Mouse (Mus musculus) hindbrain, embryonic 16.5 days (tissue): ENCODE measurements at regions not wholly inside any gene's neighbourhood (a gene's known extent, or its start where the extent isn't known, plus 50 kb on each side); places are given as distances from the start of the nearest gene placed in this dataset.

Source experiments
- ATAC-seq: fragments of 200-750 bp; cut with Nextera tagmentation; 2 replicates; pipeline ENCODE4 v1.8.0; 2017; ENCODE audit warnings: moderate TSS enrichment, moderate library complexity
- H3K27ac ChIP-seq: fragments of 300-500 bp; sonication (generic); 2 replicates; pipeline ENCODE4 v1.5.1; 2014; ENCODE audit warnings: low read depth, mild to moderate bottlenecking, control low read depth, low read length, moderate library complexity
- H3K27me3 ChIP-seq: fragments of 300-500 bp; sonication (generic); replicated peaks from 2 replicates; pipeline ENCODE4 v1.6.1; 2014; ENCODE audit warnings: low read length; ENCODE audit not compliant: control insufficient read depth, insufficient read depth
- H3K36me3 ChIP-seq: fragments of 300-500 bp; sonication (generic); 2 replicates; pipeline ENCODE4 v1.6.1; 2014; ENCODE audit warnings: mild to moderate bottlenecking, low read length, moderate library complexity, mixed read lengths; ENCODE audit not compliant: control insufficient read depth, insufficient read depth
- H3K4me1 ChIP-seq: fragments of 300-500 bp; sonication (generic); 2 replicates; pipeline ENCODE4 v1.6.1; 2014; ENCODE audit warnings: low read depth, low read length; ENCODE audit not compliant: control insufficient read depth, insufficient read depth
- H3K4me2 ChIP-seq: fragments of 300-500 bp; sonication (generic); 2 replicates; pipeline ENCODE4 v1.6.1; 2014; ENCODE audit warnings: mild to moderate bottlenecking, low read length, control low read depth, moderate library complexity
- H3K4me3 ChIP-seq: fragments of 300-500 bp; sonication (generic); 2 replicates; pipeline ENCODE4 v1.5.1; 2014; ENCODE audit warnings: mild to moderate bottlenecking, low read length, control low read depth, moderate library complexity
- H3K9ac ChIP-seq: fragments of 300-500 bp; sonication (generic); 2 replicates; pipeline ENCODE4 v1.6.1; 2014; ENCODE audit warnings: low read depth, mild to moderate bottlenecking, control low read depth, low read length, moderate library complexity
- H3K9me3 ChIP-seq: fragments of 300-500 bp; sonication (generic); 2 replicates; pipeline ENCODE4 v1.6.1; 2014; ENCODE audit warnings: mild to moderate bottlenecking, low read length, moderate library complexity; ENCODE audit not compliant: control insufficient read depth
- WGBS: fragments of 180-500 bp; shearing (Covaris S2); extraction: QIAGEN DNeasy Blood & Tissue Kit; methylation state at CpG from one replicate; pipeline ENCODE4 v1.1.7; 2014; 5-methylcytosine and 5-hydroxymethylcytosine counted together

DNA sequence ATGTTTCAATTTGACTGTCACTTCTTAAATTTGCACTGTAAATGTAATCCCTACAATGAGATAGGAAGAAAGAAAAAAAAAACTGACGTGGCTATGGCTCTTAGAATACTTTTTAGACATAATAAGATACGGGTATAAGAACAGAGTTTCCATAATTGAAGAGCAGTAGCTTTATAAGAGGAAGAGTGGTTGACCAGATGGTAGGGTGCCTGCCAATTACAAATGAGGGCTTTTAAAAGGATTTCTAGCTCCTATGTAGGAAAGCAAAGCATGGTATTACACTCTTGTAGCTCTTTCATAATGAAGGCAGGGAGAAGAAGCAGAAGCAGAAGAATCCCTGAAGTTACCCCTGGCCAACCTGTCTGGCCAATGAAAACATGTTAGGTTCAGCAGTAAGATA lies 239.7 kb upstream of the Car10 start:
- Histone ChIP-seq H3K9ac (no peak overlapping the region), H3K4me2 (no peak overlapping the region), H3K27ac (no peak overlapping the region), H3K36me3 (no peaks in the 10 kb centered on the region), H3K4me3 (no peak overlapping the region), H3K27me3 (no peaks in the 10 kb centered on the region), H3K4me1 (no peaks in the 10 kb centered on the region), H3K9me3 (no peaks in the 10 kb centered on the region)
- 83% methylated on average over 2 of the region's 2 CpGs for WGBS
- ATAC-seq = no peak

DNA sequence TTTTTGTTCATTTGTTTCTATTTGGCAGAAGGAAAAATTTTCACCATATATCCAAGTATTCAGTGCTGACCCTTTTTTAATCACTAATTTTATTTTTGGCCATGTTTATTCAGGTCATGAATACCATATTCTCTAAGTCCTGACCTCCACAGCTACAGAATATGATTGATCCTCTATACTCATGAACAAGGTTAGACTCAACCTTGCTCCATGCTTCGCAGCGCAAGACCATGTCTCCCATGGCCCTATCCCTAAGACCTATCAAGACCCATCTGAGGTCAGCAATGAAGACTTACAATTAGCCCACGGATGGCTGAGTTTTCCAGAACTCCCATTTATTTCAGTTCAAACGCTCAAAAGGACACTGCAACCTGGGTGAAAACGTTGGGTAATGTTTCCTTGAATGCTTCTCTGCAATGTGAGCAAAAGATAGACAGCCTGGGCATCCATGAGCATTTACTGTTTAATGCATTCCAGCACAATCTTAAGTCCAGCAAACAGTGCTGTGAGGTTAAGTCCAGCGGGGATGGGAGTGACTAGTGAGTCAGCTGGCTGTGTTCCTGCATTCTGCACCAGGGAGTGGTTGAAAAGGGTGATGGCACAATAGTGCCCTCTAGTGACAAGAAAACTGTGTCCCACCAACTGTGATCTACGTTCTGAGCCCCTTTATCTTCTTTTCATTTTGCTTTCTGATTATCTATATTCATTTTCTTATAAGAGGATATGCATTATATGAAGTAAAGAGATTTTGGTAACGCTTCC lies 208.0 kb upstream of the Car10 start:
- WGBS = 52% methylated on average over 8 of the region's 8 CpGs
- no peak for ATAC-seq
- Histone ChIP-seq H3K4me3 (no peak overlapping the region), H3K27me3 (no peaks in the 10 kb centered on the region), H3K36me3 (no peaks in the 10 kb centered on the region), H3K27ac (no peak overlapping the region), H3K9ac (no peak overlapping the region), H3K4me1 (no peaks in the 10 kb centered on the region), H3K4me2 (no peak overlapping the region), H3K9me3 (no peaks in the 10 kb centered on the region)

DNA sequence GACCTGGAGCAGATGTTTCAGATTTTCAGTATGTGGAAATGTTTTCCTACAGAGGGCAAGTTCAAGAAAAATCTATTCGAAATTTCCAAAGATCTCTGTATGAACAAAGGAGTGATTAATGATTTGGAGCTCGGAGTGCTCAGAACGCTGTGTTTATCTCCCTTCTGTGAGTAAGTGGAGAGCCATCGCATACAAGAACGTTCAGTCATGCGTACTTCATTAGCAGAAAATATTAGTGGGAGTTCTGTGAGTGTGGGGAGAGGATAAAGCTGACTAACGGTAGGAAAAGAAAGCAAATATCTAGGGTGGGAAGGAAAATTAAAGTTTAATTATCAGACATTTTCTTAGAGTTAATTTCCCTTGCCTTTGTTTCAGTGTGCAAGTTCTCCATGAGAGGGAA lies 198.5 kb upstream of the Car10 start:
- Histone ChIP-seq H3K36me3 (no peaks in the 10 kb centered on the region), H3K27me3 (no peaks in the 10 kb centered on the region), H3K27ac (no peak overlapping the region), H3K9me3 (no peaks in the 10 kb centered on the region), H3K4me1 (no peaks in the 10 kb centered on the region), H3K4me2 (peak overlapping the region; percentile 14), H3K4me3 (no peak overlapping the region; the same call in 1 of the 2 replicates), H3K9ac (no peak overlapping the region)
- WGBS = 33% methylated on average over 7 of the region's 7 CpGs
- no peak for ATAC-seq
